Mouse (Mus musculus): Measurements from ENCODE around the gene Gm29427. TPM values are rescaled to one million over a fixed set of nuclear protein-coding genes. Genes with fewer than 3 reads are reported as not detected.

The Gm29427 gene
- polyA plus RNA-seq, 1 experiment from 2014 or later, result not detected

- Histone ChIP-seq H3K9ac (replicated peaks) (no peak overlapping the region), H3K4me1 (no peaks in the 10 kb centered on the region), H3K36me3 (no peaks in the 10 kb centered on the region), H3K4me2 (replicated peaks) (no peak overlapping the region), H3K27ac (replicated peaks) (no peak overlapping the region), H3K27me3 (no peaks in the 10 kb centered on the region), H3K4me3 (no peak overlapping the region), H3K9me3 (no peaks in the 10 kb centered on the region)
- no peak for ATAC-seq (replicated peaks)
- WGBS, result 77% methylated on average over 4 of the region's 4 CpGs
Measured at GRCm38 (mm10) chr1:130740227-130740648, 24.6 kb upstream of the Gm29427 start.

GRCm38 (mm10) chr1:130739636-130740035 is 24.0 kb upstream of the Gm29427 start:
- no peaks in the 10 kb centered on the region for H3K4me1 ChIP-seq
- H3K9me3 ChIP-seq, result no peaks in the 10 kb centered on the region
- H3K4me2 ChIP-seq (replicated peaks), result no peak overlapping the region
- no peaks in the 10 kb centered on the region for H3K36me3 ChIP-seq
- no peak overlapping the region for H3K9ac ChIP-seq (replicated peaks)
- H3K27me3 ChIP-seq, result no peaks in the 10 kb centered on the region
- 84% methylated on average over 3 of the region's 3 CpGs for WGBS
- H3K4me3 ChIP-seq, result no peak overlapping the region
- no peak overlapping the region for H3K27ac ChIP-seq (replicated peaks)
- no peak for ATAC-seq (replicated peaks)

- Histone ChIP-seq H3K27ac (replicated peaks) (no peak overlapping the region), H3K4me2 (replicated peaks) (no peak overlapping the region), H3K27me3 (no peaks in the 10 kb centered on the region), H3K4me3 (no peak overlapping the region), H3K36me3 (no peaks in the 10 kb centered on the region), H3K4me1 (no peaks in the 10 kb centered on the region), H3K9me3 (no peaks in the 10 kb centered on the region), H3K9ac (replicated peaks) (no peak overlapping the region)
- ATAC-seq (replicated peaks), result no peak
- 88% methylated on average over 3 of the region's 3 CpGs for WGBS
Measured at GRCm38 (mm10) chr1:130738551-130739106, 23.0 kb upstream of the Gm29427 start.

DNA sequence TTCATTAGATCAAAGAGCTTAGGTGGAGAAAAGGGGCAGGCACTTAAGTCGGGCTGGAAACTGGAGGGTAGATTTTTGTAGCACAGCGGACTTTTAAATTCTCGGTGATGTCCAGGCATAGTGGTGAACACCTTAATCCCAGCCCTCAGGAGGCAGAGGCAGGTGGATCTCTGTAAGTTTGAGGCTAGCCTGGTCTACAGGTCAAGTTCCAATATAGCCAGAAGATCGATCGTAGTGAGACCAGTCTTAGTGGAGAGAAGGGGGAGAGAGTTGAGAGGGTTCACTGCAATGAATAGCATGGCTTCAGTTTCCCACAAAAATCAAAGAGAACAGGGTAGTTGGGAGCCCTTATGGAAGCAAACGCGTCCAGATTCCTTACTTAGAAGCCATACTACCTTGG is 22.3 kb upstream of the Gm29427 start:
- WGBS, result 91% methylated on average over 7 of the region's 7 CpGs
- ATAC-seq (replicated peaks), result no peak

GRCm38 (mm10) chr1:130737411-130737881 is 21.8 kb upstream of the Gm29427 start:
- Histone ChIP-seq H3K4me2 (replicated peaks) (no peak overlapping the region), H3K4me1 (no peaks in the 10 kb centered on the region), H3K27me3 (no peaks in the 10 kb centered on the region), H3K9ac (replicated peaks) (no peak overlapping the region), H3K36me3 (no peaks in the 10 kb centered on the region), H3K9me3 (no peaks in the 10 kb centered on the region), H3K27ac (replicated peaks) (no peak overlapping the region), H3K4me3 (no peak overlapping the region)
- ATAC-seq (replicated peaks), result no peak
- WGBS, result 26% methylated on average over 11 of the region's 11 CpGs

More for the DNA sequence above, 22.3 kb upstream of the Gm29427 start:
- H3K36me3 ChIP-seq, result no peaks in the 10 kb centered on the region
- no peak overlapping the region for H3K27ac ChIP-seq (replicated peaks)
- H3K9me3 ChIP-seq, result no peaks in the 10 kb centered on the region
- no peak overlapping the region for H3K4me2 ChIP-seq (replicated peaks)
- no peaks in the 10 kb centered on the region for H3K27me3 ChIP-seq
- H3K4me3 ChIP-seq, result no peak overlapping the region
- H3K9ac ChIP-seq (replicated peaks), result no peak overlapping the region
- no peaks in the 10 kb centered on the region for H3K4me1 ChIP-seq

GRCm38 (mm10) chr1:130734852-130735251 is 19.3 kb upstream of the Gm29427 start:
- H3K4me3 ChIP-seq, result no peak overlapping the region
- H3K4me2 ChIP-seq (replicated peaks), result no peak overlapping the region
- H3K27me3 ChIP-seq, result no peaks in the 10 kb centered on the region
- ATAC-seq (replicated peaks), result no peak
- no peaks in the 10 kb centered on the region for H3K36me3 ChIP-seq
- WGBS, result 83% methylated on average over 8 of the region's 8 CpGs
- no peaks in the 10 kb centered on the region for H3K9me3 ChIP-seq
- H3K4me1 ChIP-seq, result no peaks in the 10 kb centered on the region
- H3K9ac ChIP-seq (replicated peaks), result no peak overlapping the region
- no peak overlapping the region for H3K27ac ChIP-seq (replicated peaks)

DNA sequence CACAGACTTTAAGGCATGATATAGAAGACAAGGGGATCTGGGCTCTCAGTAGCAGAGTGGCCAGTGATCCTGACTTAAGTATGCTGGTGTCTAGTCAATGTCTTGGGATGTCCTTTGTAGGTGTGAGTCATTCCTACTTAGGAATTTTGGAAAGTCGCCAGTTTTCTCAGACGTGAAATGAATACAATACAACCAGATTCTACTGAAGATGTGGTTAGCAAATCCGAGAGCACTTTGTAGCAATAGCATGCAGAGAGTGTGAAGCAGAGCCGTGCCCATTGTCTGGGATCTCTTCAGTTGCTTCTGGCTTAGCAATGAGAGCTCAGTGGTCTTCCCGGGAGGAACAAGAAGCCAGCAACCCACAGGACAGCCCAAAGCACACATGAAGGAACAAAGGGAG is 18.9 kb upstream of the Gm29427 start:
- Histone ChIP-seq H3K4me1 (no peaks in the 10 kb centered on the region), H3K4me3 (no peak overlapping the region), H3K36me3 (no peaks in the 10 kb centered on the region), H3K9me3 (no peaks in the 10 kb centered on the region), H3K4me2 (replicated peaks) (no peak overlapping the region), H3K27ac (replicated peaks) (no peak overlapping the region), H3K27me3 (no peaks in the 10 kb centered on the region), H3K9ac (replicated peaks) (no peak overlapping the region)
- WGBS, result 35% methylated on average over 5 of the region's 5 CpGs
- no peak for ATAC-seq (replicated peaks)

DNA sequence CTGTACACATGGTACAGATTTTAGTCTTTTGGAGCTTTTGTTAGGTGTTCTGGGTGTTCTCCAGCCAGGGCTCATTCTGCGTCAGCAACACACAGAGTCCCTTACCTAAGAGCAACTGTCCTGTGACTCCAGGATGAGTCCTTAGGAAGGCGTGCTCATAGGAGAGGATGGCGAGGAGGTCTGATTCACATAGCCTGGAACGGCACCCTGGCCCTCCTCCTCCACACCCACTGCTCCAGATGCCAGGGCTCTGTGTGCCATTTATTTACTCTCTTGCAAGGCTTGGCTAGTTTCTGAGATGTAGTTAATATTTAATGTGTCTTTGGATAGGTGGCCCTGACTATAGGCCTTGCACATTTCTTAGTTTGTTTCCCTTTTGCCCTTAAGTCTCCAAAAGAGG is 18.1 kb upstream of the Gm29427 start:
- H3K36me3 ChIP-seq, result no peaks in the 10 kb centered on the region
- WGBS, result 96% methylated on average over 4 of the region's 4 CpGs
- no peaks in the 10 kb centered on the region for H3K27me3 ChIP-seq
- no peak overlapping the region for H3K4me3 ChIP-seq
- no peak for ATAC-seq (replicated peaks)
- no peak overlapping the region for H3K4me2 ChIP-seq (replicated peaks)
- no peak overlapping the region for H3K9ac ChIP-seq (replicated peaks)
- no peaks in the 10 kb centered on the region for H3K9me3 ChIP-seq
- H3K4me1 ChIP-seq, result no peaks in the 10 kb centered on the region
- no peak overlapping the region for H3K27ac ChIP-seq (replicated peaks)

- no peak overlapping the region for H3K9ac ChIP-seq (replicated peaks)
- no peak for ATAC-seq (replicated peaks)
- WGBS, result 92% methylated on average over 13 of the region's 13 CpGs
- no peaks in the 10 kb centered on the region for H3K9me3 ChIP-seq
- H3K27ac ChIP-seq (replicated peaks), result no peak overlapping the region
- H3K36me3 ChIP-seq, result no peaks in the 10 kb centered on the region
- H3K27me3 ChIP-seq, result no peaks in the 10 kb centered on the region
- no peak overlapping the region for H3K4me3 ChIP-seq
- H3K4me2 ChIP-seq (replicated peaks), result no peak overlapping the region
- no peaks in the 10 kb centered on the region for H3K4me1 ChIP-seq
Measured at GRCm38 (mm10) chr1:130732706-130733658, 17.4 kb upstream of the Gm29427 start.

DNA sequence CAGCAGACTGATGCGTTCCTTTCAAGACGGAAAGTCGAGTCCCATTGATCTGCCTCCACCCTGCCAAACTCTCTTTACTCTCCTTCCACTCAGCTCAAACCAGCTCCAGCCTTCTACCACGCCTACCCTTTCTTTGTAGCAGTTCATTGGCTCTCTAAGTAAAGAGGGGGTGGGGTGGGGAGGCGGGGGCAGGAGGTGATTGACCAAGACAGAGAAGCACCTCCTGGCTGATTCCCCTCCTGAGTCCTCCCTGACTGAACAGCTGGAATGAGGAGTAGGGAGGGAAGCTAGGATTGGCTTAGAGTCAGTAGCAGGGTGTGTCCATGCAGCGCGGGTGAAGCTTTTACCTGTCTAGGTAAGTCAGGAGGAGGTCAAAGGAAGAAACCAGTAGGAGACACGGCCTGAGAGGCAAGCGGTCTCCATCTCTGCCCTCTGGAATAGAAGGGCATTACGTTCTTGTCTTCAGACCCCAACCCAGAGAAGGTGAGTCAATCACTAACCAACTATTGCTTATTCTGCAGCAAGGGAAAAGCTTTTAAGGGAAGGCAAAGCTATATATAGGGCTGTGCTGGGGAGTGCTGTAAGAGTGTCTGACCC is 16.2 kb upstream of the Gm29427 start, which contains the start of gene AA986860:
Gene AA986860 (plus strand): TSS at position 236 of the 597 bp plus-strand sequence.
- peak; percentile 41; the same call in 1 of the 2 replicates for ATAC-seq (replicated peaks)
- Histone ChIP-seq H3K9me3 (no peaks in the 10 kb centered on the region), H3K4me1 (no peaks in the 10 kb centered on the region), H3K4me3 (no peak within 1 kb of the TSS), H3K36me3 (no peaks in the 10 kb centered on the region), H3K9ac (replicated peaks) (no peak within 1 kb of the TSS), H3K4me2 (replicated peaks) (no peak within 1 kb of the TSS), H3K27me3 (no peaks in the 10 kb centered on the region), H3K27ac (replicated peaks) (no peak within 1 kb of the TSS)
- WGBS, result 4% methylated on average over 10 of the region's 10 CpGs

DNA sequence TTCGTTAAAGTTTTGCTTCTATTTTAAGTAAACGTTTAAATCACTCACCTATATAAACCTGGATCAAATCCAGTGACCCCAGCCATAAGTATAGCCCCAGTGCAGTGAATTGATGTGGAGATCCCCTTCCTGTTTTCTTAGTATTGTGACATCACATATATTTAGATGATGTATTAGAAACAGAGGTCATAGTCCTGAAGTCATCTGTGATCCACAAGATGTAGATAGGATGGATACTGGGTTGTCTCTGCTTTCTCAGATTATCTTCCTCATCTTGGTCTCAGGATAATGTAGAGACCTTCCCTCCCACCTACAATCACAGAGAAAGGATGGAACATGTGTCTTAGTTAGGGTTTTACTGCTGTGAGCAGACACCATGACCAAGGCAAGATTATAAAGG is 13.6 kb upstream of the Gm29427 start, which contains the start of gene Pfkfb2:
Gene Pfkfb2 (minus strand): TSS at position 101 of the 400 bp plus-strand sequence.
- Histone ChIP-seq H3K4me1 (no peaks in the 10 kb centered on the region), H3K4me3 (no peak within 1 kb of the TSS), H3K36me3 (no peaks in the 10 kb centered on the region), H3K9me3 (no peaks in the 10 kb centered on the region), H3K9ac (replicated peaks) (no peak within 1 kb of the TSS), H3K27ac (replicated peaks) (no peak within 1 kb of the TSS), H3K27me3 (no peaks in the 10 kb centered on the region), H3K4me2 (replicated peaks) (no peak within 1 kb of the TSS)
- WGBS, result 88% methylated on average over 2 of the region's 2 CpGs
- no peak for ATAC-seq (replicated peaks)

DNA sequence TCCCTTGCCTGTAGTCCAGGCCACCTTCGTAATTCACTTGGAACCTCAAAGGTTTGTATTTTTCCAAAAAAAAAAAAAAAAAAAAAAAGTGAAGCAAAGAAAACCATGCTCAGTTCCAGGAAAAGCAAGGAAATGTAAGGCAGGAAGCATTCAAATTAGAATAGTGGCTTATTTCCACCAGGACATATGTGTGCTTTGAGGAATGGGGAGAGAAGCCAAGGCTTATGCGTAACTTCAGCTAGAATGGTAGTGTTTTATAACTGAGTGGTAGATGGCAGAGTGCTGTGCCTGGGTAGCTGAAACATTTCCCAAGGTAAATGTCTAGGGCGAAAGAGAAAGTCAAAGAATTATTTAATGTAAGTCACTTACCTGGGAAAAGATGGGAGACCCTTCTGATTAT is 13.1 kb upstream of the Gm29427 start:
- no peaks in the 10 kb centered on the region for H3K9me3 ChIP-seq
- ATAC-seq (replicated peaks), result no peak
- no peak overlapping the region for H3K9ac ChIP-seq (replicated peaks)
- no peaks in the 10 kb centered on the region for H3K4me1 ChIP-seq
- H3K36me3 ChIP-seq, result no peaks in the 10 kb centered on the region
- no peak overlapping the region for H3K4me2 ChIP-seq (replicated peaks)
- WGBS, result 77% methylated on average over 3 of the region's 3 CpGs
- no peak overlapping the region for H3K4me3 ChIP-seq
- no peak overlapping the region for H3K27ac ChIP-seq (replicated peaks)
- H3K27me3 ChIP-seq, result no peaks in the 10 kb centered on the region

Measured in forebrain, embryonic 15.5 days (tissue).